Mouse (Mus musculus) limb, embryonic 15.5 days (tissue): Measurements from ENCODE around the gene Chga. TPM values are rescaled to one million over a fixed set of nuclear protein-coding genes. Genes with fewer than 3 reads are reported as not detected.

Experiments used
- ATAC-seq: fragments of 200-750 bp; cut with Nextera tagmentation; 2 replicates; pipeline ENCODE4 v1.8.0; 2017; ENCODE audit warnings: low read depth, moderate TSS enrichment; ENCODE audit not compliant: insufficient number of reproducible peaks, low FRiP score, low TSS enrichment
- H3K27ac ChIP-seq: fragments of 300-500 bp; sonication (generic); 2 replicates; pipeline ENCODE4 v1.5.1; 2015; ENCODE audit warnings: moderate library complexity, mild to moderate bottlenecking, inconsistent platforms
- H3K27me3 ChIP-seq: fragments of 300-500 bp; sonication (generic); 2 replicates; pipeline ENCODE4 v1.6.1; 2015; ENCODE audit warnings: inconsistent platforms
- H3K36me3 ChIP-seq: fragments of 300-500 bp; sonication (generic); 2 replicates; pipeline ENCODE4 v1.6.1; 2015; ENCODE audit warnings: inconsistent platforms
- H3K4me1 ChIP-seq: fragments of 300-500 bp; sonication (generic); 2 replicates; pipeline ENCODE4 v1.6.1; 2015; ENCODE audit warnings: inconsistent platforms
- H3K4me2 ChIP-seq: fragments of 300-500 bp; sonication (generic); 2 replicates; pipeline ENCODE4 v1.6.1; 2015; ENCODE audit warnings: mild to moderate bottlenecking, inconsistent platforms
- H3K4me3 ChIP-seq: fragments of 300-500 bp; sonication (generic); 2 replicates; pipeline ENCODE4 v1.5.1; 2015; ENCODE audit warnings: mild to moderate bottlenecking, inconsistent platforms
- H3K9ac ChIP-seq: fragments of 300-500 bp; sonication (generic); 2 replicates; pipeline ENCODE4 v1.6.1; 2015; ENCODE audit warnings: inconsistent platforms
- H3K9me3 ChIP-seq: fragments of 300-500 bp; sonication (generic); 2 replicates; pipeline ENCODE4 v1.6.1; 2016; ENCODE audit warnings: inconsistent platforms
- WGBS: fragments of 180-500 bp; shearing (Covaris S2); methylation state at CpG from one replicate; pipeline ENCODE4 v1.1.7; 2015; 5-methylcytosine and 5-hydroxymethylcytosine counted together
- polyA plus RNA-seq: library from polyadenylated mRNA; unstranded; fragments of >200 nt; fragmentation: Nextera tagmentation; extraction: Ambion mirVana; gene quantifications from 2 replicates; pipeline ENCODE4 v1.2.1, GENCODE M21; 2015

Chga gene
- polyA plus RNA-seq, 1 experiment from 2014 or later = 0.42 TPM

GRCm38 (mm10) chr12:102605607-102606006 is 50.8 kb downstream of the Chga start:
- no peaks in the 10 kb centered on the region; the same call in 1 of the 2 replicates for H3K36me3 ChIP-seq
- H3K4me3 ChIP-seq = no peak overlapping the region
- H3K4me2 ChIP-seq = no peak overlapping the region
- no peaks in the 10 kb centered on the region for H3K9me3 ChIP-seq
- no peak overlapping the region for H3K9ac ChIP-seq
- H3K27me3 ChIP-seq = no peaks in the 10 kb centered on the region
- ATAC-seq = no peak
- 78% methylated on average over 6 of the region's 6 CpGs for WGBS
- no peak overlapping the region for H3K27ac ChIP-seq
- H3K4me1 ChIP-seq = peaks cover 27% of the 10 kb centered on the region

GRCm38 (mm10) chr12:102607066-102607465 is 52.3 kb downstream of the Chga start:
- WGBS = 86% methylated on average over 8 of the region's 8 CpGs
- Histone ChIP-seq H3K4me2 (no peak overlapping the region), H3K36me3 (no peaks in the 10 kb centered on the region; the same call in 1 of the 2 replicates), H3K27ac (no peak overlapping the region), H3K4me1 (peaks cover 12% of the 10 kb centered on the region), H3K9ac (no peak overlapping the region), H3K27me3 (no peaks in the 10 kb centered on the region), H3K4me3 (no peak overlapping the region), H3K9me3 (no peaks in the 10 kb centered on the region)
- no peak for ATAC-seq

- 85% methylated on average over 11 of the region's 11 CpGs for WGBS
- no peak overlapping the region for H3K9ac ChIP-seq
- no peak for ATAC-seq
Measured at GRCm38 (mm10) chr12:102607808-102608517, 53.2 kb downstream of the Chga start.

GRCm38 (mm10) chr12:102610927-102611326 is 56.2 kb downstream of the Chga start:
- no peak overlapping the region for H3K4me3 ChIP-seq
- 86% methylated on average over 8 of the region's 8 CpGs for WGBS
- no peaks in the 10 kb centered on the region for H3K9me3 ChIP-seq
- ATAC-seq = no peak
- no peak overlapping the region for H3K27ac ChIP-seq
- no peak overlapping the region for H3K4me2 ChIP-seq
- H3K27me3 ChIP-seq = no peaks in the 10 kb centered on the region
- H3K4me1 ChIP-seq = no peaks in the 10 kb centered on the region
- no peak overlapping the region for H3K9ac ChIP-seq
- H3K36me3 ChIP-seq = no peaks in the 10 kb centered on the region

More at GRCm38 (mm10) chr12:102607808-102608517, 53.2 kb downstream of the Chga start:
- Histone ChIP-seq H3K4me2 (no peak overlapping the region), H3K27me3 (no peaks in the 10 kb centered on the region), H3K4me1 (peaks cover 3% of the 10 kb centered on the region; the same call in 1 of the 2 replicates), H3K4me3 (no peak overlapping the region), H3K9me3 (no peaks in the 10 kb centered on the region), H3K27ac (no peak overlapping the region), H3K36me3 (no peaks in the 10 kb centered on the region; the same call in 1 of the 2 replicates)

- H3K4me3 ChIP-seq = no peak overlapping the region
- H3K27ac ChIP-seq = no peak overlapping the region
- H3K4me1 ChIP-seq = peaks cover 6% of the 10 kb centered on the region
- no peak for ATAC-seq
- no peaks in the 10 kb centered on the region for H3K27me3 ChIP-seq
- no peaks in the 10 kb centered on the region for H3K36me3 ChIP-seq
- H3K9me3 ChIP-seq = no peaks in the 10 kb centered on the region
- 91% methylated on average over 1 of the region's 1 CpGs for whole genome bisulfite sequencing
- no peak overlapping the region for H3K4me2 ChIP-seq
- no peak overlapping the region for H3K9ac ChIP-seq
Measured at GRCm38 (mm10) chr12:102612431-102612830, 57.7 kb downstream of the Chga start.

GRCm38 (mm10) chr12:102613411-102613810 is 58.6 kb downstream of the Chga start:
- Histone ChIP-seq H3K9ac (no peak overlapping the region), H3K27ac (no peak overlapping the region), H3K9me3 (no peaks in the 10 kb centered on the region), H3K4me1 (peaks cover 12% of the 10 kb centered on the region), H3K36me3 (no peaks in the 10 kb centered on the region), H3K4me2 (no peak overlapping the region), H3K27me3 (no peaks in the 10 kb centered on the region), H3K4me3 (no peak overlapping the region)
- no peak for ATAC-seq
- WGBS = 84% methylated on average over 4 of the region's 4 CpGs

Other genes with a start within 250 kb of the Chga start
- gene Lgmn, start 115.2 kb upstream of the Chga start, polyA plus RNA-seq = 90.4 and 111 TPM in 2 replicates
- 41.7 and 44.1 TPM in 2 replicates for gene Golga5, start 85.8 kb upstream of the Chga start, polyA plus RNA-seq
- 10.1 and 10.9 TPM in 2 replicates for gene Itpk1, start 150.0 kb downstream of the Chga start, polyA plus RNA-seq
- gene Moap1, start 188.7 kb downstream of the Chga start, polyA plus RNA-seq = 21.7 and 21.8 TPM in 2 replicates
- 9.2 and 9.4 TPM in 2 replicates for gene Tmem251, start 188.8 kb downstream of the Chga start, polyA plus RNA-seq
- not detected in 2 replicates for gene Gm28051, start 202.8 kb downstream of the Chga start, polyA plus RNA-seq
- gene Gon7, start 202.8 kb downstream of the Chga start, polyA plus RNA-seq = 19.7 and 20.6 TPM in 2 replicates
- gene Ubr7, start 203.0 kb downstream of the Chga start, polyA plus RNA-seq = 38.3 and 41.5 TPM in 2 replicates
- gene Gm20604, start 203.7 kb downstream of the Chga start, polyA plus RNA-seq = 22.4 and 23.6 TPM in 2 replicates